Mouse (Mus musculus) bone marrow, adult 2 months (tissue): Measurements from ENCODE around the gene Bdh2.

Experiments used
- CTCF ChIP-seq: fragments of 200-500 bp; IDR thresholded peaks from 2 replicates; pipeline ENCODE4 v1.5.1; 2011; ENCODE audit warnings: low read length, control low read depth; ENCODE audit not compliant: control insufficient read depth, insufficient read depth
- POLR2A ChIP-seq: fragments of 200-500 bp; IDR thresholded peaks from 2 replicates; pipeline ENCODE4 v1.6.1; 2011; ENCODE audit warnings: low read depth, mild to moderate bottlenecking, control low read depth, low read length, borderline replicate concordance; ENCODE audit not compliant: control insufficient read depth

GRCm38 (mm10) chr3:135232462-135232861, 48.6 kb upstream of the Bdh2 start:
- TF ChIP-seq CTCF: no peak
- no peak for TF ChIP-seq POLR2A
